Mouse (Mus musculus) monocyte, adult 5-6 weeks (primary cell): ENCODE results near the gene Fbxw11. TPM values are rescaled to one million over a fixed set of nuclear protein-coding genes. Genes with fewer than 3 reads are reported as not detected.
"Not testable (repeated sequence)": the region's sequence is repeated elsewhere in the genome, so short reads cannot be mapped to it uniquely, and the experiment has no call there.

ENCODE experiments used
- ATAC-seq: fragments of 153-309, 156-312 bp; replicated peaks from 2 replicates; pipeline ENCODE4 v1.8.0; 2017; ENCODE audit warnings: mild to moderate bottlenecking; ENCODE audit not compliant: low TSS enrichment, insufficient number of reproducible peaks, severe bottlenecking, poor library complexity, low FRiP score
- total RNA-seq: library from RNA; stranded (forward); fragments of 200-1000, 200-491, 200-594 nt; gene quantifications from 3 replicates; pipeline ENCODE4 v1.2.3, GENCODE M21; 2017

Gene Fbxw11
- total RNA-seq, 1 experiment from 2014 or later, result 73.5 TPM

DNA sequence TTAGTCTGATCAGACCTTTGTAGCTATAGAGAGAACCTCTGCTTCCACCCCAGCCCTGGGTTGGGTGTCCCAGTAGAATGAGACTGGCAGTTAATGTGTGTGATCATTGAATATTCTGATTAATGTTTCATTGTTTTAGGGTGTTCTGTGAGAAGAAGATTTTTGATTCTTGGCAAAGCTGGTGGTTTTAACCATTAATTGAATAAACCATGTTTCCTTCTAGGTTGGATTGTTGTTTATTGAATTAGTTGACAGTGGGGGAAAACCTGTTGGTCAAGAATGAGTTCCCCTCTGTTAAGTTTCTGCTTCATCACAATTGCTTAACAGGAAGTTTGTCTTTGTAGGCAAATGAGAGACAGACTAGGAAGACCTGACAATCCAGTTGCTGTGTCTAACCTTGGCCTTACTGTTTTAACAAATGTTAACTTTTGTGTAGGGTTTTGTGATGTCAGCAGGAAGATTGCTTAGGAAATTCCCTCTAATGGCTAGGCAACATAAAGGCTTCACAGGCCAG lies 7.8 kb downstream of the Fbxw11 start:
- 0 out of 2 replicates have a peak, but pooled peaks have one; percentile 24 for ATAC-seq

DNA sequence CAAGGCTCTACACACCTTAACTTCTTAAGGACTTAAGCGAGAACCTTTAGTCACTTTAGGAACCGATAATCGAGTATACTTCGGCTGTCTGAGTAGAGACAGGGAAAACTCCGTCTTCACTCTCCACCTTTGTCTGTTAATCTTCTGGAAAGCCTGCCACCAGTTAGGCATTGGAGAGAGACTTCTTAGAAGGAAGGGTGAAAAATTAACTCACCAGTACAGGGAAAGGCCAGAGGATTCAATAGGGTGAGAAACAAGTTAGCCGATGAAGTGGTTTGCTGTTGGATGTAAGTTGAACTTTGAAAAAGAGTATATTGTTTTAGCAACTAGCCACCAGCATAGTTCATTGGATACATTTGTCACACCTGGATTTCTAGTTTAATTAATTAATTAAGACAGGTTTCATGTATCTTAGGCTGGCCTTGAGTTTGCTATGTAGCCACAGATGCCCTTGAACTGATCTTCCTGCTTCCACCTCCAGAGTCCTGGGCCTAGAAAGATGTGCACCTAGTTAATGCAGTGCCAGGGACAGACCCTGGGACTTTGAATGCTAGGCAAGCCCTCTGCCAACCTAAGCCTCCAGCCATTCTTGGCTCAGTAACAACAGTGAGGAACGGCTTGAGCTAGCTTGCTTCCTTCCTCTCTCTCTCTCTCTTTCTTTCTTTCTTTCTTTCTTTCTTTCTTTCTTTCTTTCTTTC lies 8.5 kb downstream of the Fbxw11 start:
- ATAC-seq, result no peak

DNA sequence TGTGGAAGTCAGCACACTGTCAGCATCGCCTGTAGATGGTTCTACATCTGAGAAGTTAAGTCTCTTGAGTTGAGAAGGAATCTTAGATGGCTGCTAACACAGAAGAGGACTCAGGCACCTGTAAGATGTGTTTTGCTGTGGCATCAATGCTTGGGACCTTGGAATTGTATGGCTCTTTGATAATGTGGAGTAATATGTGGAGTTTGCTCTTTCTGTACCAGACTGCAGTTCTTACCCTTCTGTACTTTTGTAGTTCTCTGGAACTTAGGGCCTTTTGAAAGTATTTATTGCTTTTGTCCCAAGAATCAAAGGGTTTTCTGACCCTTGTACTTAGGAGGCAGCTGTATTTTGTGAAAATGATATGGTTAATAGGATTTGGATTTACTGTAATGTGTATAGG lies 9.2 kb downstream of the Fbxw11 start:
- ATAC-seq, result no peak

DNA sequence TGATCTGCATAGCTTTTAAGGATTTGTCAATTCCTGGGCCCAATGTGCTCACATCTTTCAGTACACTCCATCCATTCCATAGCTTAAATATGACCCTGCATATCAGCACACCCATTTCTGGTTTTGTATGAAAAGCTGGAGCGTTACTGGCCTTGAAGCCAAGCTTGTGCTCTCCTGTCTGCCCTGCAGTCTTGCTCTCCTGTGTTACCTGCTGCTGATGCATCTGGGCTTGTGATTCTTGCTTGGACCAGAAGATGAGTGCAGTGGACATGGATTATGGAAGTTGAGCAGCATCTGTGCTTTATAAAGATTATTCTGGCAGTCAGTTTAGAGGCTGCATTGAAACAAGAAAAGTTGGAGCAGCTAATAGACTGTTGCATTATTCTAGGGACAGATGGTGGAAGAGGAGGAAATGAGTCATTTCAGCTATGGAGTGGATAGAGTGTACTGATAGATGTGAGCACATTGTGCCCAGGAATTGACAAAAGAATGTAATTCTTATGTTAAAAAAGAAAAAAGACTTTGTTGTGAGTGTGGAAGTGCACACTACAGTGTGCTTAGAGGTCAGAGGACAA lies 19.6 kb downstream of the Fbxw11 start:
- ATAC-seq, result no peak

DNA sequence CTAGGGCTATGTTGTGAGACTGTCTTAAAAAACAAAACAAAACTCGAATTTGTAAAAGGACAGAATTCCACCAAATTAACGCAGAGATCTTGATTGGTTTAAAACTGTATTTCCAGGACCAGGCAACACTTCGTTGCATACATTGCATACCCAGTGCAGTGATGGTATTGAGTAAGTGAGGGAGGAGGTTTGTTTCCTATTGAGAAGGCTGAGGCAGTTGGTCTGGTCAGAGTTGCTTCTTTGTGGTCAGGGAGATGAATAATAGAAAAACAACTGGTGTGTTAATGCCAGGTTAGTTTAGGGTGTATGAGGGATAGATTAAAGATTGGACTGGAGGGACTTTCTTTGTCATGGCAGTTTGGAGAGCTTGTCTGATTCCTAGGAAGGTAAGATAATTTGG lies 23.1 kb downstream of the Fbxw11 start:
- ATAC-seq, result no peak

DNA sequence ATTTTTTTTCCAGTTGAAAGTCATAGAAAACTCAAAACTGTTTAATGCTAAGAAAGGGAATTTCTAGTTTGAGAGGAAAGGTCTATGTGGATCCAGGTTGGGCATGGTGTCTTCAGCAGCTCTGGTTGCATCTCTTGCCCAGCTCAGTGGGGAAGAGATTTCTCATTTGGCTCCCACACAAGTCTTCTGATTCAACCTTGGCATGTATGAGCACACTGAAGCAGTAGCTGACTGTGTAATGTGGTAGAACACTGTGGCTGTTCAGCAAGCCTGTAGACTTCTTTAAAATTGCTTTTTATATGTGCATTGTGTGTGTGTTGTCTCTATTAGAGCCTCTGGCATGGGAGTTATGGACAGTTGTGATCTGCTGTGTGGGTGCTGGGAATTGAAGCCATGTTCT lies 24.5 kb downstream of the Fbxw11 start:
- no peak for ATAC-seq

DNA sequence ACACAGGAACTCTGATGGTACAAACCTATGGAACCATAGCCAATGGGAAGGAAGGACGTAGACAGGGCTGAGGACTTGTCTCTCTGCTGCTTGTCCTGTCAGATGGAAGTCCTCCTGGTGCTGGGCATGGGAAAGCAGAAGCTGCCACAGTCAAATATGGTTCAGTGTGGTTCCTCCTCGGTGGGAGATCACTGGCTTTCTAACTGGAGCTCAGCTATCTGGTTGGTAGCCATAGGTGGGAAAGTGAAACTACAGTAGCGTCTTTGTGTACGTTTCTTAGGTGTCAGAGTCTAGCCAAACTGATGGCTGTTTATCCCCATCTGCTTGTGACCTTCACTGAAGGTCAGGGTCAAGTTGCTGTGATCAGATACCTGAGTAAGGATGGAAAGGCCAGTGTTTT lies 29.0 kb downstream of the Fbxw11 start:
- peak; percentile 56; the same call in 1 of the 2 replicates for ATAC-seq

DNA sequence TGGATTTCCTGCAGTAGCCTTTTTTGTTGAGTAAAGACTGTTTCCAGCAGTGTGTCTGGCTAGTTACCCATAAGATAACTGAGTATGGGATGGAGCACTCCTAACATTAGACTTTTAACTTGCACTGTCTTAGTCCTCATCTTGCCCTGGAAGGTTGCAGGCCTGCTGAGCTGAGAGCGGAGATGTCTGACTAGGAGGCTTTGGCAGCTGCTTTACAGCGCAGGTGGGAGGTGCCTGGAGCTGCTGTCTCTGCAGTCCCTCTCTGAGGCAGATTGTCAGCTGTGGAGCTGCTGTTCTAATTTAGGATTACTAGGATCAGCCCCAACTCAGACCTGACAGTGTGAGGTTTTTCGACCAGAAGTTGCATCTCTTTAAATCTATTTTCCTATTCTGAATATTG lies 34.3 kb downstream of the Fbxw11 start:
- no peak for ATAC-seq

DNA sequence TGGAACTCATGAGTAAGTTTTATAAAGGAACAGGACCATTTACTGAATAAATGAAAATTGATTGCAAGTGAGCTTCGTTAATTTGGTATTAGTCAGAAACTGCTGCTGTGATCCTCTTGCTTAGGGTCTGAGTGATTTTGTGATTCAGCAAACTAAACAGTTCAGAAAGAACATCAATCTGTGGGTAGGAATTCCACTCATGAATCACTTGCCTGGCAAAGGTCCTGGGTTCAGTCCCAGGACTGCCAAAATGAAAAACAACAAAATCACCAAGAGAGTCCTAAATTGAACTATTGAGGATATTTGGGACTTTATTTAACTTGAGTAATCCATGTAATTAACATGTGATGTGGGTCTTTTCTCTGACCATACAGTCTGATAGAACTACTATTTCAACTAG lies 35.3 kb downstream of the Fbxw11 start:
- no peak for ATAC-seq

DNA sequence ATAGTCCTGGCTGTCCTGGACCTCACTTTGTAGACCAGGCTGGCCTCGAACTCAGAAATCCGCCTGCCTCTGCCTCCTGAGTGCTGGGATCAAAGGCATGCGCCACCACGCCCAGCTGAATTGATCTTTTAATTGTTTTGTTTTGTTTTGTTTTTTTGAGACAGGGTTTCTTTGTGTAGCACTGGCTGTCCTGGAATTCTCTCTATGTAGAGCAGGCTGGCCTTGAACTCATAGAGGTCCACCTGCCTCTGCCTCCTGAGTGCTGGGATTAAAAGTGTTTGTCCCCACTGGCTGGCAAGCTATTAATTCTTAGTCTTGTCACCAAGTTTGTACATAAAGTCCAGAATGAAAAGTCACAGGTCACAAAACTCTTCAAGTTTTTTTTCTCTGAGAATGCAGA lies 36.6 kb downstream of the Fbxw11 start:
- ATAC-seq, result not testable (repeated sequence)

DNA sequence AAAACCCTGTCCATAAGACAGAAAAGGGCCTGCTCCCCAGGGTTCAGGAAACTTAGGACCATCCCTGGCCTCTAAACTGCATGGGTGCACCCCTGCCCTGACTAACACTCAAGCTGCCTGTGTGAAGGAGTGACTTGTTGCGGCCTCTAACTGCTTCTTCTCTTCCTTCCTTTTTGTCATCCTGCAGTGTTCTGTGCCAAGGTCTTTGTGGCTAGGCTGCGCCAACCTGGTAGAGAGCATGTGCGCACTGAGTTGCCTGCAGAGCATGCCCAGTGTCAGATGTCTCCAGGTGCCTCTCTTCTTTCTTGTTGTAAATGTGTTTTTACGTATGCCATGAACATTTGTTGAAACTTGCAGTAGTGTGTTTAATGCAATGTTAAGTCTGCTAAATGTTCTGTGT lies 37.5 kb downstream of the Fbxw11 start:
- ATAC-seq, result no peak; the same call in 1 of the 2 replicates

DNA sequence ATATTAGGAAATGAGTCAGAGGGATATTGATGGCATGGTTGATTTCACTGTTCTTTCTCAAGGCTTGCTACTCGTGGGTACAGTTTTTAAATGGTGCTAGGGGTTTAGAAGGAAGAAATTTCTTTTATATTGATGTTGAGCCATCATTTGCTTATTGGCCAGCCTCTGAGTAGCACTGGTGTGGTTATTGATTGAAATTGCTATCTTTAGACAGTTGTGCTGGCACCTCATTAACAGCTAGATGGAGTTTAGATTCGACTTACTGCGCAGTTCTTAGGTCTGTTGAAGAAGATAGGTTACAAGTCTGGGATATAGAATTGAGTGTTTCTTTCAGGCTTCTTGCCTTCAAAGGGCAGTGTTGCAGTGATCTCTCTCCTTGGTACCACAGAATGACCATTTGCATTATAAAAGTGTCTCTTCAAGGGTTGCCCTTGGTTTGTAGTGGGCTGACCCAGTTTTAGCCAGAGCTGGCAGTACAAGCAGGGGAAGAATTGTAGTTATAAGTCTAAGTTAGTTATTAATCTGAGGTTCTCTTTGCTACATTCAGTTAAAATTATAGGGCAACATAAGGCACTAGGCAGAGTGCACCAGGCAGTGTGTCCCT lies 38.8 kb downstream of the Fbxw11 start:
- no peak for ATAC-seq

DNA sequence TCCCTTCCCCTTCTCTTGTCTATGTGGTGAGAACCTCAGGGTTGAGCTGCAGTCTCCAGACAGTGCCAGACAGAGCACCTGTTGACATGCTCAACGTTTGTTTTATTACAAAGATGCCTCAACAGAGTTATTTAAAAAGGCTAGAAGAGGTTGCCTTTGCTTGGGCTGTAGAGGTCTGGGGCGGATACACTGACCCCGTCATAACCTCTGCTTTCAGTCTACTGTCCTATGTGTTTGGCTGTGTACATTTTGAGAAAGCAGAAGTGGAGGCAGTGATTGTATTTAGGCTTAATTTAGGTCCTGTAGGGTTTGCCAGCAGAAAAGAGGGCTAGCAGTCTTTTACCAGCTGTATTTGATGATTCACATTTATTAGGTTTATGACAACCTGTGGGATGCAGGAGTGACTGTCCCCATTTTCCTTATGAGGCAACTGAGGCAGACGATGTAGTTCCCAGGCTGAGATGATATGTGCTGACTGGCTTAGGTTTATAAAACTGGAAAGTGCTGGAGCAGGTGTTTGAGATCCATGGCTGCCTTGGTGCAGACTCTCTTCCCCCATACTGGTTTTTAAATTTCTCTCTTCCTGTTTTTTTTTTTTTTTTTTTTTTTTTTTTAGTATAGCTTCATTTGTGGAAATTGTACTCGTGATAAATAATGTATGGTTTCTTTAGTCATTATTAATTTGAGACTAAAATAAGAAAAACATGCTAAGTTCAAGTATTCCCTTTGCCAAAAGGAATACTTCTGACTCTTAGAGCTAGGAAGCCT lies 40.0 kb downstream of the Fbxw11 start:
- ATAC-seq, result peak; percentile 65

DNA sequence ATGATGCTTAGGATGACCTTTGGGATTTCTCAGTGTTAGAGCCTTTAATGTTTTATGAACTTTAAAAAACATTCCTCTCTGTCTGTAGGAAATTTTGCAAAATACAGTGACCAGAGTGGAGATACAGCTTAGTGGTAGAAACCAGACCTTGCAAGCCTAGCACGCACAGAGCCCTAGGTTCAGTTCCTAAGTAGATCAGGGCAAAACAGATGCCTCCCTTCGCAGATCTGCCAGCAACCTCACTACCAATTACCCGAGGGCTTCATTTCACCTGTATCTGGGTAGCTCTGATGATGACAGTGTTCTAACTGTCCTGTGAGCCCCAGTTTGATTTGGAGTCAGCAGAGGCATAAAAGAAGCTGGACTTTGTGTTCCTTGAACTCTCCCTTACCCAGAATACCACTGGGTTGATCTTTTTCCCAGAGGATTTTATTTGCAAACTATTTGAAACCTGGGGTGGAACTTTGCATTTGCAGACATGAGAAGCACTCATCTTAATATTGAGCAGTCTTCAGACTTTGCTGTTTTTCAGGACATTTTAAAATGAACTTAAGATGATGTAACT lies 42.2 kb downstream of the Fbxw11 start:
- no peak for ATAC-seq

DNA sequence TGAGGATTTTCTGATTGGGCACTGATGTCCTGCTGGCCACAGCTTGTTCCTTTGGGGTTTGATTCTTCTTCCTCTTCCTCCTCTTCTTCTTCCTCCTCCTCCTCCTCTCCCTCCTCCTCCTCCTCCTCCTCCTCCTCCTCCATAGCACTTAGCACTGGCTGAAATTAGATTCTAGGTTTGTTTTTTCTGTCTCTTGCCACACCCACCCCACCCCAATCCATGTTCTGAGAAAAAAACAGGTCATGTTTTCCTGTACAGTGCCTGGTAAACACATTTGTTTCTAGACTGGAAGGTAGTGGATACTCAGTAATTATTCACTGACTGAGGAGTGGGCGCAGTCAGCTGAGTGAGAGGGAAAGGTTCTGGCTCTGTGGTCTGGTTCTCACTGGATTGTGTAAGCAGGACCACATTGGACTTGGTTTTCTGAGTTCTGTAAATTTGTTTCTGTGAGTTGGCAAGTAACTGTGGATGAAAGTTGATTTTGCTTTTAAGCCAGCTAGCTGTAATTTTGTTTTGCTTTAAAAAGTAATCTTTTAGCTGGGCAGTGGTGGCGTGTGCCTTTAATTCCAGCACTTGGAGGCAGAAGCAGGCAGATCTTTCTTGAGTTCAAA lies 45.8 kb downstream of the Fbxw11 start:
- no peak for ATAC-seq

DNA sequence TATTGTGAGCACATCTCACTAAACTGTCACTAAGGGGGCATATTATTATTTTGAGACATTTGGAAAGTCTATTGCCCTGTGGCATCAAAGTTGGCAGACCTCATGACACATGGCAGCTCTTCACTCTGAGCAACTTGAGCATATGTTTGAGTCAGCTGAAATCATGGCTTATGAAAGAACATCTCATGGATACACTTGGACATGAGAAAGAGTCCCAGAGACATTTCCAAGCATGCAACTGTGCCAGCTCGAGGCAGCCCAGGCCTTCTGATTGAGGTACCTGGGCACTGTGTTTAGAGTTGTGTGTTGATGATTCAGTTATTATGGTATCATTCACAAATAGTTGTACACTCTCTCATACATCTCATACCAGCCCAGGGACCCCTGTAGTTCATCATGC lies 47.0 kb downstream of the Fbxw11 start:
- no peak for ATAC-seq

DNA sequence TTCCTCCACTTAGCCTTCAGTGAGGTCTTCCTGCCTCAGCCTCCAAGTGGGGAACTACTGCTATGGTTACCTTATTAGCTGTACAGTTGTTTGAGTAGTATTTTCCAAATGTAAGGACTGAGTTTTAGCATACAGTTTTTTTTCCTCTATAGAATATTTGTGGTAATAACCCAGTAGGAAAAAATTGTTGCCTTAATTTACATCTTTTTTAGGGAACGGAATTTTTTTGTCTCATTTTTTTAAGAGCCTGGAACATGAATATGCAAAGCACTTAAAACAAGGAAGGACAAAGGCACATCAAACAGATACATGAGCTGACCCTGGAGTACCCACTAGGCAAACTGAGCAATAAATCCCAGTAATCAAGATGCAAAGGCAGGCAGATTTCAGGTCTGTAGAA lies 50.3 kb downstream of the Fbxw11 start:
- no peak for ATAC-seq

DNA sequence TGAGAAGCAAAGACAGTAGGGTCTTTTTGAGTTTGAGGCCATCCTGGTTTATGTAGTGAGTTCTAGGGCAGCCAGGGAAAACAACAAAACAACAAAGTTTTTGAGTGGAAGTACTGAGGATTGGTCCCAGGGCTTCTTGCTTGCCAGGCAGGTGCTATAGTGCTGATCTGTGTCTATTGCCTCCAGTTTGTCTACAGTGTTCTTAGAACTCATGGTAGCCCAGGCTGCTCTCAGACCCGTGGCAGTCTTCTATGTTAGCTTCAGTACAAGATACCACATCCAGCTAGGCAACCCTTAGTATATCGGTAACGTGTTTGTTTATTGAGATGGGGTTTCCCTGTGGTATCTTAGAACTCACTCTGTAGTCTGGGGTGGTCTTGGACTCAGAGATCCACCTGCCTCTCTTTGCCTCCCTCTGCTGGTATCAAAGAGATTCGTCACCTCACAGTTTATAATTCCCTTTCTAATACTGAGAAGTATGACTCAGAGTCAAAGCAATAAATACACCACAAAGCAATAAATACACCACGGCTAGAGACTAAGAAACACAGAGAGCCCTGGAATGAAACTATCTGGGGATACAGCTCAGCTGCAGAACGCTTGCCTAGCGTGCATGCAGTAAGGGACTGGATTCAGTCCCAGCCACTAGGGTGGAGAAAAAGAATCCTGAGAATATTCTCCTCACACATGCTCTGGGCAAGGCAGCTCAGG lies 51.1 kb downstream of the Fbxw11 start:
- no peak for ATAC-seq
